Mouse (Mus musculus): ENCODE results near the gene Olfr615. TPM values are rescaled to one million over a fixed set of nuclear protein-coding genes. Genes with fewer than 3 reads are reported as not detected.
"Not testable (repeated sequence)": the region's sequence is repeated elsewhere in the genome, so short reads cannot be mapped to it uniquely, and the experiment has no call there.

Olfr615 gene
- total RNA-seq (2015; ENCODE audit: low replicate concordance): not detected in 2 replicates
- total RNA-seq (2017; ENCODE audit: low replicate concordance): not detected in 2 replicates

DNA sequence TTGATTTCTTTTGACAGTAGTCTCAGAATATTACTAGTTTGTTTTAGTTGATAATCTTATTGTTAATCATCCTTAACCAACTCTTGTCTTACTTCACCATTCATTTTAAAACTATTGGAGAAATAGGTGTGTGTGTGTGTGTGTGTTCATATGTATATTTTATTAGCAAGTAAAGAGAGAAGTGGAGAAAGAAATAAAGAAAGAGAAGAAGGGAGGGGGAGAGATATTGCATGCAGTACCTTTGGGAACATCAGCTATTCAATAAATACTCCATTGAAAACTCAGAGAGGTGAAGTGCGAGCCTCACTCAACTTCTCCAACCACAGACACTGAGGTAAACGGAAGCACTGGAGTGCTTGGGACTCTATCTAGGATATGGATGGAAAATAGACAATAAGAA is at the start of gene Olfr615:
Gene Olfr615, plus strand, starts transcription at position 301 of the 400 bp plus-strand sequence.
- no peak for ATAC-seq (replicated peaks; ENCODE audit: low FRiP score, poor library complexity, severe bottlenecking)

DNA sequence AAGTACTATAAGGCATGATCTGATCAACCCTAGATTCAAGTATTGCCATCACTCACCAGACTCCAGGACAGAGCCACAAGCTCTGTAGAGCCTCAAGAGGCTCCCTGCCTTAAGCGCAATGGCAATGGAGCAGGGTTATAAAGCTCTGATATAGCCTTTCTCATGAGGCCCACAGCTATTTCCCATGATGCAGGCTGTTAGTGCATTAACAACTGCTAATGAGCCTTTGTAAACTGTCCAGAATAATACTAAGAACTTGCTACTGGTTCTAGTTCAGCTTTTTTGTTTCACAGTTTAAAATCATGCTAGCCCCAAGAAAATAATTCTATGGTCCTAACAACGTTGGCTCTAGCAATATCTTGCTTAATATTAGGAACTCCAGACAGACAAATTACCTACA is 43.9 kb upstream of the Olfr615 start, which contains the start of gene Olfr610:
Gene Olfr610, minus strand, starts transcription at position 101 of the 400 bp plus-strand sequence.
- no peak for ATAC-seq (replicated peaks; ENCODE audit: low FRiP score, poor library complexity, severe bottlenecking)

DNA sequence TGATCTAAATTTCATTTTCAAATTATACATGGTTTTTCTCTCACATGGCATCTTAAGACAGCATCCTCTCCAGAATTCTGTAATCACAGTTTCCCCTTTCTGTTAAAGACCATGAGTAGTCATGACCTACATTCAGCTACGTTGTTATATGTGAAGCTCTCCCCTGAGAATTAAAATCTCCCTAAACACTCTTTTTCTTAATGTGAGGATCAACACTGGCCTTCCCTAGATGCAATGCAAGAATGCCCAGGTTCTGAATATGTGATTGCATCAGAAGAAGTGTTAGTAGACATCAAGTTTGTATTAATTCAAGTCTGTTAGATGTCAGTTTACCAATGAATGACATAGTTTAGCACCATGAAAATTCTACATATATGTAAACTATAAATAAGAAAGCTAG is 35.1 kb upstream of the Olfr615 start, which contains the start of gene Olfr611:
Gene Olfr611, minus strand, starts transcription at position 101 of the 400 bp plus-strand sequence.
- ATAC-seq (replicated peaks; ENCODE audit: low FRiP score, poor library complexity, severe bottlenecking): not testable (repeated sequence)

DNA sequence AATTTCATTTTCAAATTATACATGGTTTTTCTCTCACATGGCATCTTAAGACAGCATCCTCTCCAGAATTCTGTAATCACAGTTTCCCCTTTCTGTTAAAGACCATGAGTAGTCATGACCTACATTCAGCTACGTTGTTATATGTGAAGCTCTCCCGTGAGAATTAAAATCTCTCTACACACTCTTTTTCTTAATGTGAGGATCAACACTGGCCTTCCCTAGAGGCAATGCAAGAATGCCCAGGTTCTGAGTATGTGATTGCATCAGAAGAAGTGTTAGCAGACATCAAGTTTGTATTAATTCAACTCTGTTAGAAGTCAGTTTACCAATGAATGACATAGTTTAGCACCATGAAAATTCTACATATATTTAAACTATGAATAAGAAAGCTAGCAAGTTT is 13.3 kb upstream of the Olfr615 start, which contains the start of gene Olfr612:
Gene Olfr612, minus strand, starts transcription at position 101 of the 400 bp plus-strand sequence.
- ATAC-seq (replicated peaks; ENCODE audit: low FRiP score, poor library complexity, severe bottlenecking): not testable (repeated sequence)

DNA sequence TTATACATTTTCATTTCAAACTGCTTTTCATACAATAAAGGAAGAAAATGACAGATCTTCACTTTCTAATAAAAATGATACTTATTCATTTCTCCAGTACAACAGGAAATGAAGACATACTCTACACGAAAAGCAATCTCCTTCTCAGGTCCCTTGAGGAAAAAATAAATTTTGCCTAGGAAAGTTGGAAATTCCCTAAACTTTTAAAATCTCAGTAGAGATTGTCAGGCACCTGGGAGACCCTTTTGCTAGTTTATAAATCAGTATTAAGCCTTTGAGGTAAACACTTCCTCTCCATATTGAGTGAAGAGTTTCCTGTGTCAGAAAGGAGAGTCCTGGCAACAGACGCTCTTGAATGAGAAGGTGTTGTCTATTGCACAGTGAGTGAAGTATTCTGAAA is 8.1 kb upstream of the Olfr615 start, which contains the start of gene Olfr613:
Gene Olfr613, plus strand, starts transcription at position 301 of the 400 bp plus-strand sequence.
- no peak for ATAC-seq (replicated peaks; ENCODE audit: low FRiP score, poor library complexity, severe bottlenecking)

DNA sequence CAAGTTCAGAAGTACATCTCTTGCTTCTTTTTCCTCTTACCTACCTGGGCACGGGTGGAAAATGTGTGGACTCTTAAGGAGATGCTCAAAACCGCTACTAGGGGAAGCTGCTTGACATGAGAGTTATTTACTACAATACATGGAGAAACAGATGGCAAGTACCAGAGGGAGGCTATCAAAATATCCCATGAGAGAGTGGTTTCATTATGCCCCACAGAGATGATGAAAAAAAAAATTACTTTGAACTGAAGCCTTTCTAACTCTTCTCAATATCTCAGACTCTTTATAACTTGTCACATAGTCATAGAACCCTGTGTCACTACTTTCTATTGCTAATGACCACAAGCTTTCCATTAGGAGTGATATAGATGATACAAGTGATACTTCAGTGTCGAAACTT is 13.2 kb downstream of the Olfr615 start, which contains the start of gene Olfr616:
Gene Olfr616, minus strand, starts transcription at position 101 of the 400 bp plus-strand sequence.
- ATAC-seq (replicated peaks; ENCODE audit: low FRiP score, poor library complexity, severe bottlenecking): no peak

DNA sequence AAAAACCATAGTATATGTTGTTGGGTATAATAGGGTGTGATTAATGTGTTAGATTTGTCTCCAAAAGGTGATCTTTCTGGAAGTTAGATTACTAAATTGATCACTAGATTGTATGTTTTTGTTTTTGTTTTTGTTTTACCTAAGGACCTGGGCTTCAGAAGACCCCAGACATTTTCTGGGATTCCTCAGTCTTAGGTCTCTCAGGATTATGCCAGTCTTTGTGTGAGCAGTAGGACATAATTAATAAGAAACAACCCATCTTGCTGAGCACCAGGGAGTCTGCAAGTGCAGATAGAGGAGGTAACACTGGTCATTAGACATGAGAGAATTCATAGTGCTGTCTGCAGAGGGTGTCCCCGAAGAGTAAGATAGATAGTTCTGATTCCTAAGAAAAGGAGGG is 16.9 kb downstream of the Olfr615 start, which contains the start of gene Olfr617:
Gene Olfr617, plus strand, starts transcription at position 301 of the 400 bp plus-strand sequence.
- no peak for ATAC-seq (replicated peaks; ENCODE audit: low FRiP score, poor library complexity, severe bottlenecking)

DNA sequence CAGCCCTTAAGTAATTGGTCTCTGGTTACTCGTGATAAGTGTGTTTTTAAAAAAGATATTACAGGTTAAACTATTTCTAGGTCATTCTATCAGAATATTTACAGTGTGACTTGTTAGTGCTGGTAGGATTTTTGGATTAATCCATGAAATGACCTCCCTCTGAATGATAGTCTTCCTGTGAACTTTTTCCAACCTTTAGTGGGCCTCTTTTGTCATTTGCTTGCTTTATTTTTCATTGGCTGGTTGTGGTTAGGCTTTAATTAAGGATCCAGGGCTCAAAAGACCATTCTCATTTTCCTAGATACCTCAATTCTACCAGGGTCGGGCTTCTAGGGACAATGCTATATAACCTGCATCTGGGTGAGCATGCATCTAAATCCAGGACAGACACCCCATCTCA is 33.9 kb downstream of the Olfr615 start, which contains the start of gene Olfr618:
Gene Olfr618, plus strand, starts transcription at position 301 of the 400 bp plus-strand sequence.
- no peak for ATAC-seq (replicated peaks; ENCODE audit: low FRiP score, poor library complexity, severe bottlenecking)

DNA sequence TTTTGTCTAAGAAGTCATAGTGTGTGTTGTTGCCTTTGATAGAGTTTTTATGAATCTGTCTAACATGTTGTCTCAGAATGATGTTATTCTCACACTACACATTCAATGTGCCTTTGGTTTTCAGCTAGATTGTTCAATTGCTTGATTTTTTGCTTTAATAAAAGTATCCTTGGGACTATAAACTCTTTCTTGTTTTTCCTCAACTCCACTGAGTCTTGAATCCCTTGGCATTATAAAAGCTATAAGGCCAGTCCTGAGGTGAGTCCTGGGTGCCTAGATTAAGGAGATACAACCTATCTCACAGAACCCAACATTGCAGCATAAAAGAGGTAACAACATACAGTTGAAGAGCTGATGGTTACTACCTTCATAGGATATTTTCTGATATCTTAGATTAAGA is 44.4 kb downstream of the Olfr615 start, which contains the start of gene Olfr619:
Gene Olfr619, plus strand, starts transcription at position 301 of the 400 bp plus-strand sequence.
- no peak for ATAC-seq (replicated peaks; ENCODE audit: low FRiP score, poor library complexity, severe bottlenecking)

DNA sequence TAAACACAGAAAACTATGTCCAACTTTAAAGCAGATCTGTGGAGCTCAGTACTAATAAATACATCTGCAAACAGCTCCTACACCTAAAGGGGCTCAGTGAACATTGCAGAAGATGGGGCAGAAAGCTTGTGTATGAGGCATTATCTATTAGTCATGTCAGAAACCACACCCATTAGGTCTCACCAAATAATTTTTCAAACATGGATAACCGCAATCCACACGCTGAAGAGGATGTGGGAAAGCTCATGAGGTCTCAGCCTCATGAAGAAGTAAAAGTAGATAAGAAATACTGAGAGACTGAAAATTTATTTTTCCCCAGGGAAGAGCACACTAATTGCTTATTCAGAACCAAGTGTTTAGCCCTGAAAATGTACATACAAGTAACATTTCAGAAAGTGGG is 51.5 kb downstream of the Olfr615 start:
- ATAC-seq (replicated peaks; ENCODE audit: low FRiP score, poor library complexity, severe bottlenecking): no peak

DNA sequence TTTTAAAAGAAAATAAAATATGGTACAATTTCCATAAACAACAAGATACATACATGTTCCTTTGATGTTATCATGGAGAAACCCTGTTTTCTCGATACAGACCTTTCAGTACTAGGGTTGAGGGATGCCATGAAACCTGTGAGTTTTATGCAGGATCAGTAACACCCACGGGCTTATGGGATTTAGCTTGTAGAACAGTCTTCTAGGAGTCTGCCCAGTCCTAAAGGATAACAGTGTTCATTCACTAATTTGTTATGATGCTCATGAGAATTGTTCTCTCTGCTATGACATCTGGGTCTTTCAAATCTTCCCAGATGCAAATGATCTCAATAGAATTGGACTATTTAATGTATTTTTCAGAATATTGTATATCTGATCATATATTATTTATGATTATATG is 56.6 kb downstream of the Olfr615 start, which contains the start of gene Olfr620:
Gene Olfr620, minus strand, starts transcription at position 101 of the 400 bp plus-strand sequence.
- ATAC-seq (replicated peaks; ENCODE audit: low FRiP score, poor library complexity, severe bottlenecking): no peak

Other genes starting within 250 kb of the Olfr615 start
Only the 30 nearest of the 32 such genes appear.
- gene Olfr598, start 232.5 kb upstream of the Olfr615 start, total RNA-seq (2015; ENCODE audit: low replicate concordance): not detected in 2 replicates
- not detected in 2 replicates for gene Olfr598, start 232.5 kb upstream of the Olfr615 start, total RNA-seq (2017; ENCODE audit: low replicate concordance)
- gene Olfr599, start 220.2 kb upstream of the Olfr615 start, total RNA-seq (2015; ENCODE audit: low replicate concordance): not detected in 2 replicates
- not detected in 2 replicates for gene Olfr599, start 220.2 kb upstream of the Olfr615 start, total RNA-seq (2017; ENCODE audit: low replicate concordance)
- not detected in 2 replicates for gene Olfr600, start 206.4 kb upstream of the Olfr615 start, total RNA-seq (2015; ENCODE audit: low replicate concordance)
- gene Olfr600, start 206.4 kb upstream of the Olfr615 start, total RNA-seq (2017; ENCODE audit: low replicate concordance): not detected in 2 replicates
- not detected in 2 replicates for gene Olfr601, start 193.4 kb upstream of the Olfr615 start, total RNA-seq (2015; ENCODE audit: low replicate concordance)
- not detected in 2 replicates for gene Olfr601, start 193.4 kb upstream of the Olfr615 start, total RNA-seq (2017; ENCODE audit: low replicate concordance)
- gene Olfr603, start 169.9 kb upstream of the Olfr615 start, total RNA-seq (2015; ENCODE audit: low replicate concordance): not detected in 2 replicates
- gene Olfr603, start 169.9 kb upstream of the Olfr615 start, total RNA-seq (2017; ENCODE audit: low replicate concordance): not detected in 2 replicates
- not detected in 2 replicates for gene Usp17lc, start 141.0 kb upstream of the Olfr615 start, total RNA-seq (2015; ENCODE audit: low replicate concordance)
- not detected in 2 replicates for gene Usp17lc, start 141.0 kb upstream of the Olfr615 start, total RNA-seq (2017; ENCODE audit: low replicate concordance)
- not detected in 2 replicates for gene Olfr605, start 110.6 kb upstream of the Olfr615 start, total RNA-seq (2015; ENCODE audit: low replicate concordance)
- not detected in 2 replicates for gene Olfr605, start 110.6 kb upstream of the Olfr615 start, total RNA-seq (2017; ENCODE audit: low replicate concordance)
- not detected in 2 replicates for gene Olfr606, start 107.0 kb upstream of the Olfr615 start, total RNA-seq (2015; ENCODE audit: low replicate concordance)
- gene Olfr606, start 107.0 kb upstream of the Olfr615 start, total RNA-seq (2017; ENCODE audit: low replicate concordance): not detected in 2 replicates
- gene Olfr607, start 91.9 kb upstream of the Olfr615 start, total RNA-seq (2015; ENCODE audit: low replicate concordance): not detected in 2 replicates
- gene Olfr607, start 91.9 kb upstream of the Olfr615 start, total RNA-seq (2017; ENCODE audit: low replicate concordance): not detected in 2 replicates
- not detected in 2 replicates for gene Olfr608, start 86.2 kb upstream of the Olfr615 start, total RNA-seq (2015; ENCODE audit: low replicate concordance)
- gene Olfr608, start 86.2 kb upstream of the Olfr615 start, total RNA-seq (2017; ENCODE audit: low replicate concordance): not detected in 2 replicates
- gene Olfr609, start 58.0 kb upstream of the Olfr615 start, total RNA-seq (2015; ENCODE audit: low replicate concordance): not detected in 2 replicates
- not detected in 2 replicates for gene Olfr609, start 58.0 kb upstream of the Olfr615 start, total RNA-seq (2017; ENCODE audit: low replicate concordance)
- gene Olfr610, start 44.0 kb upstream of the Olfr615 start, total RNA-seq (2015; ENCODE audit: low replicate concordance): not detected in 2 replicates
- gene Olfr610, start 44.0 kb upstream of the Olfr615 start, total RNA-seq (2017; ENCODE audit: low replicate concordance): not detected in 2 replicates
- not detected in 2 replicates for gene Olfr611, start 35.2 kb upstream of the Olfr615 start, total RNA-seq (2015; ENCODE audit: low replicate concordance)
- not detected in 2 replicates for gene Olfr611, start 35.2 kb upstream of the Olfr615 start, total RNA-seq (2017; ENCODE audit: low replicate concordance)
- gene Olfr612, start 13.4 kb upstream of the Olfr615 start, total RNA-seq (2015; ENCODE audit: low replicate concordance): not detected in 2 replicates
- gene Olfr612, start 13.4 kb upstream of the Olfr615 start, total RNA-seq (2017; ENCODE audit: low replicate concordance): 0.85 TPM in 1 of 2 replicates, not detected in the other
- gene Olfr613, start 8.0 kb upstream of the Olfr615 start, total RNA-seq (2015; ENCODE audit: low replicate concordance): not detected in 2 replicates
- gene Olfr613, start 8.0 kb upstream of the Olfr615 start, total RNA-seq (2017; ENCODE audit: low replicate concordance): 0.70 TPM in 1 of 2 replicates, not detected in the other
- not detected in 2 replicates for gene Olfr616, start 13.1 kb downstream of the Olfr615 start, total RNA-seq (2015; ENCODE audit: low replicate concordance)
- not detected in 2 replicates for gene Olfr616, start 13.1 kb downstream of the Olfr615 start, total RNA-seq (2017; ENCODE audit: low replicate concordance)
- not detected in 2 replicates for gene Olfr617, start 17.0 kb downstream of the Olfr615 start, total RNA-seq (2015; ENCODE audit: low replicate concordance)
- not detected in 2 replicates for gene Olfr617, start 17.0 kb downstream of the Olfr615 start, total RNA-seq (2017; ENCODE audit: low replicate concordance)
- gene Olfr618, start 34.0 kb downstream of the Olfr615 start, total RNA-seq (2015; ENCODE audit: low replicate concordance): not detected in 2 replicates
- not detected in 2 replicates for gene Olfr618, start 34.0 kb downstream of the Olfr615 start, total RNA-seq (2017; ENCODE audit: low replicate concordance)
- not detected in 2 replicates for gene Olfr619, start 44.5 kb downstream of the Olfr615 start, total RNA-seq (2015; ENCODE audit: low replicate concordance)
- gene Olfr619, start 44.5 kb downstream of the Olfr615 start, total RNA-seq (2017; ENCODE audit: low replicate concordance): not detected in 2 replicates
- gene Olfr620, start 56.5 kb downstream of the Olfr615 start, total RNA-seq (2015; ENCODE audit: low replicate concordance): not detected in 2 replicates
- not detected in 2 replicates for gene Olfr620, start 56.5 kb downstream of the Olfr615 start, total RNA-seq (2017; ENCODE audit: low replicate concordance)
- gene Olfr622, start 86.6 kb downstream of the Olfr615 start, total RNA-seq (2015; ENCODE audit: low replicate concordance): not detected in 2 replicates
- not detected in 2 replicates for gene Olfr622, start 86.6 kb downstream of the Olfr615 start, total RNA-seq (2017; ENCODE audit: low replicate concordance)
- gene Olfr623, start 107.6 kb downstream of the Olfr615 start, total RNA-seq (2015; ENCODE audit: low replicate concordance): not detected in 2 replicates
- not detected in 2 replicates for gene Olfr623, start 107.6 kb downstream of the Olfr615 start, total RNA-seq (2017; ENCODE audit: low replicate concordance)
- 0.21 TPM in 1 of 2 replicates, not detected in the other for gene Olfr624, start 115.1 kb downstream of the Olfr615 start, total RNA-seq (2015; ENCODE audit: low replicate concordance)
- gene Olfr624, start 115.1 kb downstream of the Olfr615 start, total RNA-seq (2017; ENCODE audit: low replicate concordance): not detected in 2 replicates
- gene Olfr625-ps1, start 126.6 kb downstream of the Olfr615 start, total RNA-seq (2015; ENCODE audit: low replicate concordance): not detected in 2 replicates
- not detected in 2 replicates for gene Olfr625-ps1, start 126.6 kb downstream of the Olfr615 start, total RNA-seq (2017; ENCODE audit: low replicate concordance)
- not detected in 2 replicates for gene Olfr243, start 158.6 kb downstream of the Olfr615 start, total RNA-seq (2015; ENCODE audit: low replicate concordance)
- 0.28 TPM in 1 of 2 replicates, not detected in the other for gene Olfr243, start 158.6 kb downstream of the Olfr615 start, total RNA-seq (2017; ENCODE audit: low replicate concordance)
- gene Olfr628, start 174.3 kb downstream of the Olfr615 start, total RNA-seq (2015; ENCODE audit: low replicate concordance): not detected in 2 replicates
- not detected in 2 replicates for gene Olfr628, start 174.3 kb downstream of the Olfr615 start, total RNA-seq (2017; ENCODE audit: low replicate concordance)
- not detected in 2 replicates for gene Olfr629, start 188.9 kb downstream of the Olfr615 start, total RNA-seq (2015; ENCODE audit: low replicate concordance)
- 0.43 TPM in 1 of 2 replicates, not detected in the other for gene Olfr629, start 188.9 kb downstream of the Olfr615 start, total RNA-seq (2017; ENCODE audit: low replicate concordance)
- not detected in 2 replicates for gene Olfr630, start 201.3 kb downstream of the Olfr615 start, total RNA-seq (2015; ENCODE audit: low replicate concordance)
- gene Olfr630, start 201.3 kb downstream of the Olfr615 start, total RNA-seq (2017; ENCODE audit: low replicate concordance): 1.5 TPM in 1 of 2 replicates, not detected in the other
- 2.7 and 5.6 TPM in 2 replicates for gene Olfr69, start 215.5 kb downstream of the Olfr615 start, total RNA-seq (2015; ENCODE audit: low replicate concordance)
- gene Olfr69, start 215.5 kb downstream of the Olfr615 start, total RNA-seq (2017; ENCODE audit: low replicate concordance): 0.70 and 1.1 TPM in 2 replicates
- 1.0 and 1.3 TPM in 2 replicates for gene Olfr68, start 223.6 kb downstream of the Olfr615 start, total RNA-seq (2015; ENCODE audit: low replicate concordance)
- 1.4 and 1.5 TPM in 2 replicates for gene Olfr68, start 223.6 kb downstream of the Olfr615 start, total RNA-seq (2017; ENCODE audit: low replicate concordance)